Comparison of ENCODE assay signal across 8 mouse cellular contexts in the genomic region with DNA sequence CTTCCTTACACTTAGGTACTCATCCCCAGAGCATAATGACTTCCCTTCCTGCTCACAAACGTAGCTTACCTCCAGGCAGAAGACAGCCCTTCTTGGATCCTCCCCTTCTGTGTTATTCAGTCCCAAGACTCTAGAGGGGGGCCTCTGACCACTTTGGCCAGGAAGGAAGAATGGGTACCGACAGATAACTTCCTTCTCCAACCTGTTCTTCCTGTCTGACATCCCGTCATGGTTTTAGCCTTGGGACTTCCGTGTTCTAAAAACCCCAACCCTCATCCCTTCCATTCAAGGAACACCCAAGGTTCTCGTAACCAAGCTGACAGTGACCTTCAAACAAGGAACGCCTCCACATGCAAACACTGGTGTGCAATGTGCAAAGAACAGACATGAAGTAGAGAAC. TPM values are rescaled to one million over a fixed set of nuclear protein-coding genes. Genes with fewer than 3 reads are reported as not detected.
DNase-seq lines count a peak whose midpoint lies in the region; ATAC-seq and TF ChIP-seq lines count a peak whose summit lies in the region.

Gene Nlrx1, minus strand, starts transcription at position 168 of the 400 bp plus-strand sequence.

- peak within 1 kb of the TSS; percentile 92 for H3K4me2 ChIP-seq in heart, embryonic 15.5 days
- peak within 1 kb of the TSS; percentile 91 for H3K4me2 ChIP-seq in limb, embryonic 14.5 days (replicated peaks; ENCODE audit: low read depth, low read length, severe bottlenecking)

- DNase-seq in urinary bladder, postnatal 14 days (ENCODE audit: low spot score): peak; percentile 50
- DNase-seq in urinary bladder, postnatal 36 days (ENCODE audit: low spot score in 2 of 2): no peak
- DNase-seq in limb, embryonic 14.5 days (ENCODE audit: low spot score): no peak
- no peak for DNase-seq in frontal cortex, postnatal 14 days (ENCODE audit: low spot score in 2 of 2)
- DNase-seq in ovary, postnatal 36 days (ENCODE audit: low spot score): no peak

- 68% methylated on average over 6 of the region's 6 CpGs for WGBS in heart, embryonic 15.5 days
- 80% methylated on average over 6 of the region's 6 CpGs for WGBS in limb, embryonic 14.5 days

- H3K36me3 ChIP-seq in heart, embryonic 15.5 days: 0 out of 2 replicates have a peak, but pooled peaks cover 3% of the 10 kb centered on the region
- H3K36me3 ChIP-seq in limb, embryonic 14.5 days (ENCODE audit: control insufficient read depth, insufficient read depth, low read length): 0 out of 2 replicates have a peak, but pooled peaks cover 5% of the 10 kb centered on the region

- no peaks in the 10 kb centered on the region for H3K9me3 ChIP-seq in heart, embryonic 15.5 days (replicated peaks)
- no peaks in the 10 kb centered on the region for H3K9me3 ChIP-seq in limb, embryonic 14.5 days (ENCODE audit: control insufficient read depth, low read length)

- TF ChIP-seq POLR2A in limb, embryonic 14.5 days (IDR thresholded peaks at IDR 0.05; ENCODE audit: borderline replicate concordance, extremely low read depth, insufficient read depth, insufficient read length): no peak

- H3K4me1 ChIP-seq in heart, embryonic 15.5 days (replicated peaks): peaks cover 14% of the 10 kb centered on the region
- peaks cover 11% of the 10 kb centered on the region for H3K4me1 ChIP-seq in limb, embryonic 14.5 days (ENCODE audit: control insufficient read depth, insufficient read depth, low read length)

- peak within 1 kb of the TSS; percentile 84 for H3K27ac ChIP-seq in heart, embryonic 15.5 days
- H3K27ac ChIP-seq in limb, embryonic 14.5 days (replicated peaks; ENCODE audit: low read depth, low read length): peak within 1 kb of the TSS; percentile 86

- H3K9ac ChIP-seq in heart, embryonic 15.5 days: peak within 1 kb of the TSS; percentile 90
- peak within 1 kb of the TSS; percentile 92 for H3K9ac ChIP-seq in limb, embryonic 14.5 days (ENCODE audit: low read depth, low read length, severe bottlenecking)

- peak within 1 kb of the TSS; percentile 60 for H3K4me3 ChIP-seq in heart, embryonic 15.5 days
- H3K4me3 ChIP-seq in limb, embryonic 14.5 days (replicated peaks; ENCODE audit: low read length): peak within 1 kb of the TSS; percentile 54

- H3K27me3 ChIP-seq in heart, embryonic 15.5 days: no peaks in the 10 kb centered on the region
- no peaks in the 10 kb centered on the region for H3K27me3 ChIP-seq in limb, embryonic 14.5 days (ENCODE audit: control insufficient read depth, insufficient read depth, low read length)

- ATAC-seq in erythroblast, adult 5-6 weeks (replicated peaks; ENCODE audit: low FRiP score, poor library complexity, severe bottlenecking): peak; percentile 54
- no peak for ATAC-seq in heart, embryonic 15.5 days (replicated peaks; ENCODE audit: insufficient number of reproducible peaks, insufficient read depth, low FRiP score, low read depth)
- no peak for ATAC-seq in limb, embryonic 14.5 days (ENCODE audit: low FRiP score, low read depth)
- peak; percentile 82 for ATAC-seq in monocyte, adult 5-6 weeks (replicated peaks; ENCODE audit: insufficient number of reproducible peaks, low FRiP score, low TSS enrichment, poor library complexity, severe bottlenecking)

RNA-seq across cellular contexts. Expression of gene Nlrx1, which starts in this region (rescaled TPM):
- 2.7 and 5.6 TPM in 2 replicates for total RNA-seq in erythroblast, adult 5-6 weeks (2015; ENCODE audit: low replicate concordance)
- 0.98 and 11.2 TPM in 2 replicates for total RNA-seq in erythroblast, adult 5-6 weeks (2017; ENCODE audit: low replicate concordance)
- polyA plus RNA-seq in heart, embryonic 15.5 days (2015; fragmentation: Nextera tagmentation; extraction: Ambion mirVana): 7.3 and 9.2 TPM in 2 replicates
- 8.6 and 10.5 TPM in 2 replicates for polyA plus RNA-seq in limb, embryonic 14.5 days (2012; rRNA removed)
- polyA plus RNA-seq in limb, embryonic 14.5 days (2014; fragmentation: Nextera tagmentation; extraction: Ambion mirVana): 12.6 and 13.5 TPM in 2 replicates
- total RNA-seq in monocyte, adult 5-6 weeks (2017): 14.8 to 15.8 TPM (median 15.3 TPM) in 3 replicates

Comparison
In these comparisons a context has a peak if more than half of its experiments do, and no peak if none do; other contexts are left out.
1. ATAC-seq: peak in erythroblast, adult 5-6 weeks (single experiment) and monocyte, adult 5-6 weeks (single experiment); none in heart, embryonic 15.5 days (single experiment) and limb, embryonic 14.5 days (single experiment).